Mouse (Mus musculus) colon, adult 2 months (tissue): Measurements from ENCODE around the gene Vmn2r118. TPM values are rescaled to one million over a fixed set of nuclear protein-coding genes. Genes with fewer than 3 reads are reported as not detected.

Source experiments
- polyA plus RNA-seq: library from polyadenylated mRNA; depleted of rRNA; stranded (reverse); fragments of >200 nt; gene quantifications from 2 replicates; pipeline ENCODE4 v1.2.3, GENCODE M21; 2012; rRNA removed

Vmn2r118 gene
- polyA plus RNA-seq: not detected in 2 replicates

GRCm38 (mm10) chr17:55625092-55625491 is at the start of gene Vmn2r118:
Gene Vmn2r118, minus strand, starts transcription at chr17:55625192.

Other genes with a start within 250 kb of the Vmn2r118 start
- 0.05 and 0.10 TPM in 2 replicates for gene St6gal2, start 179.8 kb downstream of the Vmn2r118 start, polyA plus RNA-seq
- 0.90 and 0.91 TPM in 2 replicates for gene Pot1b, start 87.4 kb upstream of the Vmn2r118 start, polyA plus RNA-seq
- gene Adgre4, start 124.8 kb upstream of the Vmn2r118 start, polyA plus RNA-seq: 0.10 and 0.13 TPM in 2 replicates